Mouse (Mus musculus) cortical plate, adult 2 months (tissue): Measurements from ENCODE around the gene Kcnma1.

ENCODE experiments used
- CTCF ChIP-seq: fragments of 200-500 bp; IDR thresholded peaks from 2 replicates; pipeline ENCODE4 v1.5.1; 2011; ENCODE audit warnings: mild to moderate bottlenecking, control low read depth, low read length; ENCODE audit not compliant: insufficient read depth; ENCODE audit errors: extremely low read depth
- POLR2A ChIP-seq: fragments of 200-500 bp; IDR thresholded peaks from 2 replicates; pipeline ENCODE4 v1.6.1; 2011; ENCODE audit warnings: mild to moderate bottlenecking, low read length, control low read depth; ENCODE audit not compliant: insufficient read depth; ENCODE audit errors: extremely low read depth

DNA sequence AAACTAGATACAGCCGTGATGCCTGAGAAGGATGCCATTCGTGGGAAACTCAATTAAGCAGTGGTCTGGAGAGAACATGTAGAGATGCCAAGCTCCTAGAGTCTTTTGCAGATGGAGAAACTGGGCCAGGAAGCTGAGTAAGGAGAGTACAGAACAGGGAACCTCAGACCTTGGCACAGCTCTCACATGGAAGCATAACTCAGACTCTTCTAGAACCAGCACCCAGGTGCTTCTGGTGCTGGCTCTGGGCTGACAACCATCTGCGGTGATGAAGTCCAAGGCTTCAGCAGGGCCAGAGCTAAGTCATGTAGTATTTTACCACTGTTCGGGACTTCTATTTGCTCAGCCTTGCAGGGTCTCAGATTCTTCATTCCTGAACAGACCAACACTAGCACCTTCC, 129.2 kb downstream of the Kcnma1 start:
- TF ChIP-seq POLR2A (no peak), CTCF (no peak)
